Mouse (Mus musculus): ENCODE measurements around the gene Jmjd8. TPM values are rescaled to one million over a fixed set of nuclear protein-coding genes. Genes with fewer than 3 reads are reported as not detected.

Jmjd8 gene
- total RNA-seq (2021) (10 to 100 TPM; 32.7 to 36.9 TPM), polyA plus RNA-seq (2012; rRNA removed) (47.2 and 48.9 TPM in 2 replicates)
- long read RNA-seq, transcript Jmjd8-205 (9 exons, 2,268 nt) = major isoform, 19 of 31 reads
- long read RNA-seq, partial matches to known transcripts = 5 of 31 reads
- long read RNA-seq, other reads (novel, unspliced or antisense) = 5 of 31 reads

DNA sequence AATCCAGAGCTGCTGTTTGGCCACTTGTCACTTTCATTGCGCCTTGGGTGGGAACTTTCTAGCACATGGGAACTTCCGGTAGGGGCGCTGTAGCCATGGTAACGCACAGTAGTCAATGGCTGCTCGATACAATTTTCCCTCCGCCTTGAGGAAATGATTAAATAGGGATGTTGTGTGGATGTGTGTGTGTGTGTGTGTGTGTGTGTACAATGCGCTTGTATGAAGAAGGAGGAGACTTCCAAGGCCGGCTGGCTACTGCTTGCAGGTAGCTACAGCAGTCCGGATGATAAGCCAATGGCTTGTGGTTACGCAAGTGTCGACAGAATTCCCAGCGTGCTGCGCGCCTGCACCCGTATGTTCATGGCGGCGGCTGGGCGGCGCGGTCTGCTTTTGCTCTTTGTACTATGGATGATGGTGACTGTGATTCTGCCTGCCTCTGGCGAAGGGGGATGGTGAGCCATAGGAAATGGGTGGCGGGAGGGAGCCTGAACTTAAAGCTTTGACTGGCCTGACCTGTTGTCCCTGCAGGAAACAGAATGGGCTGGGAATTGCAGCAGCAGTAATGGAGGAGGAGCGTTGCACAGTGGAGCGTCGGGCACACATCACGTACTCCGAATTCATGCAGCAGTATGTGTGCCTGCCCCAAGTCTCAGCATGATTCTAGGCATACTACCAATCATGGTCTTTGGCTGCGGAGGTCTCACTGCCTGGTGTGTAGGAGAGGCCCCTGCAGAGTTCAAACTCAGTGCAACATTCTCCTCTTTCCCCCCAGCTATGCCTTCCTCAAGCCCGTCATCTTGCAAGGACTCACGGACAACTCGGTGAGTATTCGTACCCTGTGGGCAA lies at the start of gene Jmjd8:
TSS of gene Jmjd8 (plus strand) at position 156 of the 846 bp plus-strand sequence.
- WGBS = under 1% methylated on average over 32 of the region's 32 CpGs
- Histone ChIP-seq H3K79me2 (replicated peaks; ENCODE audit: control insufficient read depth, insufficient read depth, low read length) (no peaks in the 10 kb centered on the region; the same call in 1 of the 2 replicates), H3K27ac (peak within 1 kb of the TSS; percentile 81), H3K36me3 (ENCODE audit: control insufficient read depth, insufficient read depth, low read length) (no peaks in the 10 kb centered on the region; the same call in 1 of the 2 replicates), H3K4me3 (peak within 1 kb of the TSS; percentile 83), H3K27me3 (ENCODE audit: control insufficient read depth, insufficient read depth, low read length) (no peaks in the 10 kb centered on the region), H3K4me1 (ENCODE audit: control insufficient read depth, insufficient read depth, low read length) (peaks cover 16% of the 10 kb centered on the region), H3K9ac (ENCODE audit: low read depth, low read length) (peak within 1 kb of the TSS; percentile 85)
- intact Hi-C loops (cut with DNase I) = no loop called here
- TF ChIP-seq CTCF (IDR thresholded peaks at IDR 0.05) = peak; percentile 58
- peak; percentile 84 for TF ChIP-seq POLR2A (IDR thresholded peaks at IDR 0.05; ENCODE audit: insufficient read depth, low read depth, low read length)
- TF ChIP-seq EP300 (IDR thresholded peaks at IDR 0.05; ENCODE audit: insufficient read depth, low read depth, low read length) = no peak
- DNase-seq = peak; percentile 85 to 86

DNA sequence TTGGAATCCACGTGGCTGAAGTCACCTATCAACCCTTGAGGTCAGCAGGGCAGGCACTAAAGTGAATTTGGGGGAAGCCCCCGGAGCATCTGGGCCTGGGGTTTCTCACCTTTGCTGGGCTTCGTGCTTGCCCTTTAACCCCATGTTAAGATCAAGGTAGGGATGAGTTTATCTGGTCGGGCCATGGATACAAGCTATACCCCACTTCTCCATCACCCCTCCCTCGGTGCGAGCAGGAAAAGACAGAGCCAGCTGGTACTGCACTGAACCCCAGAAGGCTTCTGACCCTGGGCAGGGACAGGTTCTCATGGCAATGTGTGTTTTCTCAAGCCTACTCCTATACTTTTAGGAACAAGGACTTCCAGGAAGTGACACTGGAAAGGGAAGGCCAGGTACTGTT lies 47.3 kb upstream of the Jmjd8 start:
- TF ChIP-seq POLR2A (IDR thresholded peaks at IDR 0.05; ENCODE audit: insufficient read depth, low read depth, low read length) (no peak), CTCF (IDR thresholded peaks at IDR 0.05) (no peak), EP300 (IDR thresholded peaks at IDR 0.05; ENCODE audit: insufficient read depth, low read depth, low read length) (no peak)
- WGBS = 77% methylated on average over 6 of the region's 6 CpGs
- no peak overlapping the region for H3K4me3 ChIP-seq
- no peaks in the 10 kb centered on the region for H3K79me2 ChIP-seq (replicated peaks; ENCODE audit: control insufficient read depth, insufficient read depth, low read length)
- peaks cover 2% of the 10 kb centered on the region; the same call in 1 of the 2 replicates for H3K4me1 ChIP-seq (ENCODE audit: control insufficient read depth, insufficient read depth, low read length)
- no peaks in the 10 kb centered on the region for H3K36me3 ChIP-seq (ENCODE audit: control insufficient read depth, insufficient read depth, low read length)
- intact Hi-C loops (cut with DNase I) = no loop called here
- no peak for DNase-seq
- H3K27me3 ChIP-seq (ENCODE audit: control insufficient read depth, insufficient read depth, low read length) = no peaks in the 10 kb centered on the region
- H3K27ac ChIP-seq = no peak overlapping the region
- H3K9ac ChIP-seq (ENCODE audit: low read depth, low read length) = no peak overlapping the region

DNA sequence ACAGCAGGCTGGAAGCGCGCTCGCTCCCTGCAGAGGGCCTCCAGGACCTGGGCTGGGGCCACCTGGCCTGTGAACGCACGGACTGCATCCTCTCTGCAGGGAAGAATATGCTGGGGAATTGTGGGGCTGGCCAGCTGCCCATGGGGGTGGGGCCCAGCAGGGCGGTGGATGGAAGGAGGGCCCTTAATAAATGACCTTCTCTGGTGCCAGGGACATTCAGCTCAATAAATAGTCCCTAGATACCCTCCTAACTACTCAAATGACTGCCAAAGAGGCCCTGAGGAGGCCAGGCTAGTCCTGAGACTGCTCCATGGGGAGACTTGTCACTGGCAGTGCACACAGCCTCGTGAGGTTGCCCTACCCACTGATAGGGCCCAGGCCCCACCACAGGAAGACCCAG lies 45.6 kb upstream of the Jmjd8 start:
- peak; percentile 62 to 71 for DNase-seq
- TF ChIP-seq POLR2A (IDR thresholded peaks at IDR 0.05; ENCODE audit: insufficient read depth, low read depth, low read length) = no peak
- no peak for TF ChIP-seq CTCF (IDR thresholded peaks at IDR 0.05)
- TF ChIP-seq EP300 (IDR thresholded peaks at IDR 0.05; ENCODE audit: insufficient read depth, low read depth, low read length) = no peak
- WGBS = 39% methylated on average over 7 of the region's 7 CpGs
- Histone ChIP-seq H3K9ac (ENCODE audit: low read depth, low read length) (no peak overlapping the region), H3K79me2 (replicated peaks; ENCODE audit: control insufficient read depth, insufficient read depth, low read length) (no peaks in the 10 kb centered on the region), H3K36me3 (ENCODE audit: control insufficient read depth, insufficient read depth, low read length) (no peaks in the 10 kb centered on the region), H3K4me3 (no peak overlapping the region), H3K4me1 (ENCODE audit: control insufficient read depth, insufficient read depth, low read length) (peaks cover 2% of the 10 kb centered on the region; the same call in 1 of the 2 replicates), H3K27ac (no peak overlapping the region; the same call in 1 of the 2 replicates), H3K27me3 (ENCODE audit: control insufficient read depth, insufficient read depth, low read length) (no peaks in the 10 kb centered on the region)
- intact Hi-C loops (cut with DNase I) = no loop called here

DNA sequence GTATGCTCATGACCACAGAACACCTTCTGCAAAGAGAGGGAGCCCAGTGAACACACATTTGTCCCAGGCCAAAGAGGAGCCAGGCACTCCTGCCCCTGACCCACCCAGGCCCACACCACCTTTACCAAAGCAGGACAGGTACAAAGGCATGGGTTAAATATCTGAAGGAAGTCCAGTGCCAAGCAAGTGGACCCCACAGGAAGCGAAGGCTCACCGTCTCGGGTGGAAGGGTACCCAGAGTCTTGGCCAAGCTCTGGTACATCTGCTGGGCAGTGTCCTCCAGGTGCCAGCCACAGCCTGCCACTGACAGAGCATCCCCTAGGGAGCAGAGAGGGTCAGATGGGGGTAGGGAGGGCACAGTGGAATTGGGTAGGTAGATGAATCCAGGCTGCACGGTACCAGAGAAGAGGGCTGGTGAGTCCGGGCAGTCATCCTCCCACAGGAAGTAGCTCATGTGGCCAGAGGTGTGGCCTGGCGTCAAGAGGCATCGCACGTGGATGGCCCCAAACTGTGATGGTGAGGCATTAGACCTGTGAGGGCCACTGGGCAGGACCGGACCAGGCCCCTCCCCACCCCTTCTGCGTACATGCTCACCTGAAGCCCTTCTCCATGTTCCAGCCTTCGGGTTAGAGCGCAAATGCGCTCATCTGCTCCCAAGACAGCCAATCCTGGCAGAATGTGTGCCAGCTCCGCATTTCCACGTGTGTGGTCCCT lies 44.6 kb upstream of the Jmjd8 start:
- no peak overlapping the region for H3K9ac ChIP-seq (ENCODE audit: low read depth, low read length)
- no peaks in the 10 kb centered on the region for H3K27me3 ChIP-seq (ENCODE audit: control insufficient read depth, insufficient read depth, low read length)
- H3K4me3 ChIP-seq = no peak overlapping the region
- DNase-seq = peak in 1 of 2 experiments; percentile 25
- H3K79me2 ChIP-seq (replicated peaks; ENCODE audit: control insufficient read depth, insufficient read depth, low read length) = no peaks in the 10 kb centered on the region
- no peak overlapping the region for H3K27ac ChIP-seq
- peaks cover 2% of the 10 kb centered on the region; the same call in 1 of the 2 replicates for H3K4me1 ChIP-seq (ENCODE audit: control insufficient read depth, insufficient read depth, low read length)
- TF ChIP-seq POLR2A (IDR thresholded peaks at IDR 0.05; ENCODE audit: insufficient read depth, low read depth, low read length) (peak; percentile 39; the same call in 1 of the 2 replicates), CTCF (IDR thresholded peaks at IDR 0.05) (no peak), EP300 (IDR thresholded peaks at IDR 0.05; ENCODE audit: insufficient read depth, low read depth, low read length) (no peak)
- H3K36me3 ChIP-seq (ENCODE audit: control insufficient read depth, insufficient read depth, low read length) = no peaks in the 10 kb centered on the region
- intact Hi-C loops (cut with DNase I) = no loop called here
- WGBS = 76% methylated on average over 15 of the region's 15 CpGs

DNA sequence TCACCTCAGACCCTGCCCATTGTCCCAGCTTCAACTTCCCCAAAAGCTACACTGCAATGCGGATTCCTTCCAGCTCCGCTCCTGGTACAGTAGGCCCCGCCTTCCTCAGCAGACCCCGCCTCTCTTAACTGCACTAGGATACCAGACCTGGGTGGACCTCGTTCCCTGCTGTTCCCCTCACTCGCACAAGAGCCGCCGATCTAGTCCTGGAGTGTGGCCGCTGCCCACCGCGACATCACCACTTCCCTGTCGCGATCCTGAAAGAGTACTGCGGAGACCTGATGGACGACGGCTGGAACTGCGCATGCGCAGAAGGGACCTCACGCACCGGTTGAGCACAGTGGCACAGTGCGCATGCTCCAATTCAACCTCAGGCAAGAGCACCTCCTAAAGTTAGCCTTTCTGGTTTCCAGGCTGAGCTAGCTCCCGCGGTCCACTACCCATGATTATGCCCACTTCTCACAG lies 43.4 kb upstream of the Jmjd8 start, which contains the start of gene Haghl:
TSS of gene Haghl (minus strand) at position 393 of the 465 bp plus-strand sequence.
- Histone ChIP-seq H3K9ac (ENCODE audit: low read depth, low read length) (peak within 1 kb of the TSS; percentile 60), H3K27me3 (ENCODE audit: control insufficient read depth, insufficient read depth, low read length) (no peaks in the 10 kb centered on the region), H3K27ac (peak within 1 kb of the TSS; percentile 85), H3K4me3 (peak within 1 kb of the TSS; percentile 91), H3K4me1 (ENCODE audit: control insufficient read depth, insufficient read depth, low read length) (peaks cover 2% of the 10 kb centered on the region; the same call in 1 of the 2 replicates), H3K79me2 (replicated peaks; ENCODE audit: control insufficient read depth, insufficient read depth, low read length) (no peaks in the 10 kb centered on the region), H3K36me3 (ENCODE audit: control insufficient read depth, insufficient read depth, low read length) (no peaks in the 10 kb centered on the region)
- under 1% methylated on average over 23 of the region's 23 CpGs for WGBS
- intact Hi-C loops (cut with DNase I) = no loop called here
- DNase-seq = peak; percentile 93 to 96
- TF ChIP-seq EP300 (IDR thresholded peaks at IDR 0.05; ENCODE audit: insufficient read depth, low read depth, low read length) (no peak), CTCF (IDR thresholded peaks at IDR 0.05) (peak; percentile 37), POLR2A (IDR thresholded peaks at IDR 0.05; ENCODE audit: insufficient read depth, low read depth, low read length) (peak; percentile 89)

All from heart, adult 2 months (tissue).